Mouse (Mus musculus): Measurements from ENCODE around the gene 4930430F08Rik. TPM values are rescaled to one million over a fixed set of nuclear protein-coding genes. Genes with fewer than 3 reads are reported as not detected.
"Not testable (repeated sequence)": the region's sequence is repeated elsewhere in the genome, so short reads cannot be mapped to it uniquely, and the experiment has no call there.

The 4930430F08Rik gene
- 10 to 100 TPM; 20.7 to 23.7 TPM for total RNA-seq (2021)
- long read RNA-seq, experiment 1, transcript 4930430F08Rik-201 (7 exons, 2,564 nt) = major isoform, 27 of 36 reads
- long read RNA-seq, experiment 1, partial matches to known transcripts = 3 of 36 reads
- long read RNA-seq, experiment 1, other reads (novel, unspliced or antisense) = 6 of 36 reads
- long read RNA-seq, experiment 2, transcript 4930430F08Rik-201 (7 exons, 2,564 nt) = major isoform, 11 of 17 reads
- long read RNA-seq, experiment 2, partial matches to known transcripts = 2 of 17 reads
- long read RNA-seq, experiment 2, other reads (novel, unspliced or antisense) = 4 of 17 reads

GRCm38 (mm10) chr10:100590323-100590722, at the start of gene 4930430F08Rik, which contains the start of gene 1700017N19Rik:
TSS of gene 4930430F08Rik (minus strand) at chr10:100590423.
TSS of gene 1700017N19Rik (plus strand) at chr10:100590484.
- DNase-seq (ENCODE audit: low spot score in 2 of 2) = no peak
- intact Hi-C loops (cut with DNase I) = no loop called here

- peak; percentile 76 to 78 for DNase-seq (ENCODE audit: low spot score in 2 of 2)
- intact Hi-C loops (cut with DNase I) = loop anchor here (5.0 to 10.0 kb wide), 2 partner anchors 112 to 1785 kb away; no protein-coding TSS in a partner anchor
Observed at GRCm38 (mm10) chr10:100629762-100630438, 39.7 kb upstream of the 4930430F08Rik start.

GRCm38 (mm10) chr10:100622494-100622893, 32.3 kb upstream of the 4930430F08Rik start:
- intact Hi-C loops (cut with DNase I) = no loop called here
- no peak for DNase-seq (ENCODE audit: low spot score in 2 of 2)

- intact Hi-C loops (cut with DNase I) = no loop called here
- no peak for DNase-seq (ENCODE audit: low spot score in 2 of 2)
Observed at GRCm38 (mm10) chr10:100620040-100620439, 29.8 kb upstream of the 4930430F08Rik start.

GRCm38 (mm10) chr10:100619474-100619873, 29.3 kb upstream of the 4930430F08Rik start:
- no peak for DNase-seq (ENCODE audit: low spot score in 2 of 2)
- intact Hi-C loops (cut with DNase I) = no loop called here

- DNase-seq (ENCODE audit: low spot score in 2 of 2) = peak; percentile 3 to 25
- intact Hi-C loops (cut with DNase I) = no loop called here
Observed at GRCm38 (mm10) chr10:100617233-100617903, 27.1 kb upstream of the 4930430F08Rik start.

- intact Hi-C loops (cut with DNase I) = loop anchor here (10.0 kb wide), 2 partner anchors 1811 to 1841 kb away; no protein-coding TSS in a partner anchor
- DNase-seq (ENCODE audit: low spot score in 2 of 2) = peak in 1 of 2 experiments; percentile 10
Observed at GRCm38 (mm10) chr10:100604254-100604653, 14.0 kb upstream of the 4930430F08Rik start.

- intact Hi-C loops (cut with DNase I) = loop anchor here (10.0 kb wide), 2 partner anchors 1811 to 1841 kb away; no protein-coding TSS in a partner anchor
- no peak for DNase-seq (ENCODE audit: low spot score in 2 of 2)
Observed at GRCm38 (mm10) chr10:100603511-100603910, 13.3 kb upstream of the 4930430F08Rik start.

- no peak for DNase-seq (ENCODE audit: low spot score in 2 of 2)
- intact Hi-C loops (cut with DNase I) = no loop called here
Observed at GRCm38 (mm10) chr10:100598339-100598738, 8.1 kb upstream of the 4930430F08Rik start.

GRCm38 (mm10) chr10:100588932-100589388, 1.3 kb downstream of the 4930430F08Rik start:
- intact Hi-C loops (cut with DNase I) = no loop called here

GRCm38 (mm10) chr10:100588524-100588923, 1.7 kb downstream of the 4930430F08Rik start:
- DNase-seq (ENCODE audit: low spot score in 2 of 2) = no peak
- intact Hi-C loops (cut with DNase I) = no loop called here

More at GRCm38 (mm10) chr10:100588932-100589388, 1.3 kb downstream of the 4930430F08Rik start:
- peak; percentile 94 to 95 for DNase-seq (ENCODE audit: low spot score in 2 of 2)

- DNase-seq (ENCODE audit: low spot score in 2 of 2) = no peak
- intact Hi-C loops (cut with DNase I) = no loop called here
Observed at GRCm38 (mm10) chr10:100584178-100584577, 6.0 kb downstream of the 4930430F08Rik start.

- DNase-seq (ENCODE audit: low spot score in 2 of 2) = no peak
- intact Hi-C loops (cut with DNase I) = no loop called here
Observed at GRCm38 (mm10) chr10:100575294-100575693, 14.9 kb downstream of the 4930430F08Rik start.

- DNase-seq (ENCODE audit: low spot score in 2 of 2) = no peak
- intact Hi-C loops (cut with DNase I) = no loop called here
Observed at GRCm38 (mm10) chr10:100574505-100575149, 15.6 kb downstream of the 4930430F08Rik start.

- no peak for DNase-seq (ENCODE audit: low spot score in 2 of 2)
- intact Hi-C loops (cut with DNase I) = no loop called here
Observed at GRCm38 (mm10) chr10:100571707-100572106, 18.5 kb downstream of the 4930430F08Rik start.

GRCm38 (mm10) chr10:100564112-100564511, 26.1 kb downstream of the 4930430F08Rik start:
- intact Hi-C loops (cut with DNase I) = no loop called here
- DNase-seq (ENCODE audit: low spot score in 2 of 2) = no peak

GRCm38 (mm10) chr10:100560194-100560883, 29.9 kb downstream of the 4930430F08Rik start:
- DNase-seq (ENCODE audit: low spot score in 2 of 2); intact Hi-C loops (cut with DNase I): not testable (repeated sequence)

GRCm38 (mm10) chr10:100556566-100557175, 33.6 kb downstream of the 4930430F08Rik start:
- DNase-seq (ENCODE audit: low spot score in 2 of 2) = no peak

More at GRCm38 (mm10) chr10:100556566-100557175, 33.6 kb downstream of the 4930430F08Rik start:
- intact Hi-C loops (cut with DNase I) = no loop called here

Measured in left cerebral cortex, postnatal 14 days (tissue).